Mouse (Mus musculus): Measurements from ENCODE around the gene Sorbs2.

- TF ChIP-seq POLR2A (IDR thresholded peaks at IDR 0.05; ENCODE audit: insufficient read length, low read depth) (no peak), MYOG (IDR thresholded peaks at IDR 0.05; ENCODE audit: control insufficient read depth in 1 of 3, insufficient read depth in 1 of 3, insufficient read length in 2 of 3, low read depth in 2 of 3) (no peak), SRF (IDR thresholded peaks at IDR 0.05; ENCODE audit: control insufficient read depth, insufficient read length, low read depth) (no peak), TCF12 (IDR thresholded peaks at IDR 0.05; ENCODE audit: insufficient read depth, poor library complexity, severe bottlenecking) (no peak), MAX (IDR thresholded peaks at IDR 0.05; ENCODE audit: low read depth) (no peak), POLR2AphosphoS2 (IDR thresholded peaks at IDR 0.05; ENCODE audit: insufficient read length, low read depth) (no peak), E2F4 (IDR thresholded peaks at IDR 0.05; ENCODE audit: insufficient read depth) (no peak), USF1 (IDR thresholded peaks at IDR 0.05; ENCODE audit: low read depth) (no peak)
Measured at GRCm38 (mm10) chr8:45503971-45504370, 3.6 kb upstream of the Sorbs2 start.
